28 mouse cellular contexts compared by ENCODE assay signal in genomic region chr2:14787983-14788382, GRCm38 (mm10).
"Had no signal": no experiment of that assay in that cellular context is flagged by ENCODE, and none has a peak within 500 bp of the region (broad histone marks: within the 10 kb centered on the region; RNA-seq: fewer than 3 reads in every experiment).

No protein-coding gene starts in this region.

- H3K4me3 ChIP-seq: embryonic facial prominence, embryonic 10.5 days; embryonic facial prominence, embryonic 12.5 days; embryonic facial prominence, embryonic 13.5 days; embryonic facial prominence, embryonic 15.5 days; erythroblast, embryonic 14.5 days; forebrain, embryonic 10.5 days; forebrain, embryonic 12.5 days; forebrain, embryonic 13.5 days; forebrain, embryonic 15.5 days; gastrocnemius, adult 2 months; heart, adult 2 months; heart, embryonic 10.5 days had no signal

- H3K36me3 ChIP-seq: embryonic facial prominence, embryonic 10.5 days; embryonic facial prominence, embryonic 12.5 days; embryonic facial prominence, embryonic 13.5 days; embryonic facial prominence, embryonic 15.5 days; forebrain, embryonic 10.5 days; forebrain, embryonic 12.5 days; forebrain, embryonic 15.5 days; heart, embryonic 10.5 days had no signal

- H3K27me3 ChIP-seq: embryonic facial prominence, embryonic 12.5 days; embryonic facial prominence, embryonic 13.5 days; embryonic facial prominence, embryonic 15.5 days; forebrain, embryonic 12.5 days; forebrain, embryonic 13.5 days; forebrain, embryonic 15.5 days had no signal

- H3K27ac ChIP-seq: embryonic facial prominence, embryonic 10.5 days; embryonic facial prominence, embryonic 12.5 days; embryonic facial prominence, embryonic 13.5 days; embryonic facial prominence, embryonic 15.5 days; forebrain, embryonic 10.5 days; forebrain, embryonic 12.5 days; forebrain, embryonic 13.5 days; forebrain, embryonic 15.5 days; gastrocnemius, adult 2 months; heart, adult 2 months; heart, embryonic 10.5 days had no signal

- ATAC-seq: forebrain, embryonic 13.5 days; forebrain, embryonic 14.5 days; forebrain, embryonic 15.5 days; forebrain, embryonic 16.5 days; forebrain, postnatal 0 days had no signal

- H3K4me2 ChIP-seq: embryonic facial prominence, embryonic 12.5 days; embryonic facial prominence, embryonic 13.5 days; embryonic facial prominence, embryonic 15.5 days; forebrain, embryonic 12.5 days; forebrain, embryonic 13.5 days; forebrain, embryonic 15.5 days; heart, embryonic 11.5 days had no signal

- H3K4me1 ChIP-seq: embryonic facial prominence, embryonic 10.5 days; embryonic facial prominence, embryonic 12.5 days; embryonic facial prominence, embryonic 13.5 days; embryonic facial prominence, embryonic 15.5 days; forebrain, embryonic 10.5 days; forebrain, embryonic 12.5 days; forebrain, embryonic 13.5 days; forebrain, embryonic 15.5 days; heart, embryonic 10.5 days had no signal

- DNase-seq: cerebellum, adult 9-11 months; cerebellum, postnatal 10 days; cerebellum, postnatal 14 days; cerebellum, postnatal 25 days; cerebellum, postnatal 36 days; embryo, embryonic 11 days; forebrain, postnatal 0 days; gastrocnemius, adult 2 months; gastrocnemius, postnatal 10 days; gastrocnemius, postnatal 14 days; gastrocnemius, postnatal 25 days; gastrocnemius, postnatal 36 days; heart, adult 11 months; heart, adult 18-20 months; heart, adult 2 months had no signal

- H3K9ac ChIP-seq: embryonic facial prominence, embryonic 12.5 days; embryonic facial prominence, embryonic 13.5 days; embryonic facial prominence, embryonic 15.5 days; forebrain, embryonic 12.5 days; forebrain, embryonic 13.5 days; forebrain, embryonic 15.5 days; forebrain, postnatal 0 days had no signal

- H3K9me3 ChIP-seq: embryonic facial prominence, embryonic 10.5 days; embryonic facial prominence, embryonic 12.5 days; embryonic facial prominence, embryonic 13.5 days; embryonic facial prominence, embryonic 15.5 days; forebrain, embryonic 10.5 days; forebrain, embryonic 12.5 days; forebrain, embryonic 13.5 days; forebrain, embryonic 15.5 days; heart, embryonic 10.5 days had no signal
